Comparison of ENCODE assay signal across 12 mouse cellular contexts in genomic region chr5:132067750-132068739, GRCm38 (mm10).
DNase-seq lines count a peak whose midpoint lies in the region; ATAC-seq lines count a peak whose summit lies in the region.
"Had no signal": no experiment of that assay in that cellular context is flagged by ENCODE, and none has a peak within 500 bp of the region (broad histone marks: within the 10 kb centered on the region; RNA-seq: fewer than 3 reads in every experiment).

No protein-coding gene starts in this region.

- H3K9me3 ChIP-seq in kidney, embryonic 14.5 days (ENCODE audit: control insufficient read depth, low read length): no peaks in the 10 kb centered on the region
- H3K9me3 ChIP-seq in intestine, embryonic 16.5 days (ENCODE audit: control insufficient read depth, low read length): no peaks in the 10 kb centered on the region
- no peaks in the 10 kb centered on the region for H3K9me3 ChIP-seq in neural tube, embryonic 14.5 days (ENCODE audit: control insufficient read depth, low read length)
- H3K9me3 ChIP-seq: midbrain, embryonic 12.5 days had no signal

- no peak overlapping the region; the same call in 1 of the 2 replicates for H3K4me2 ChIP-seq in kidney, embryonic 14.5 days (replicated peaks; ENCODE audit: low read depth, low read length)
- H3K4me2 ChIP-seq in intestine, embryonic 16.5 days (ENCODE audit: low read depth, low read length): peak overlapping the region; percentile 6; the same call in 1 of the 2 replicates
- H3K4me2 ChIP-seq in neural tube, embryonic 14.5 days (ENCODE audit: low read depth, low read length): no peak overlapping the region
- H3K4me2 ChIP-seq: midbrain, embryonic 12.5 days had no signal

- WGBS in kidney, embryonic 14.5 days: 36% methylated on average over 10 of the region's 10 CpGs
- WGBS in intestine, embryonic 16.5 days: 47% methylated on average over 10 of the region's 10 CpGs
- 19% methylated on average over 10 of the region's 10 CpGs for WGBS in large intestine, adult 2 months
- 39% methylated on average over 10 of the region's 10 CpGs for WGBS in neural tube, embryonic 14.5 days

- no peaks in the 10 kb centered on the region for H3K27me3 ChIP-seq in kidney, embryonic 14.5 days (ENCODE audit: control insufficient read depth, insufficient read depth, low read length)
- no peaks in the 10 kb centered on the region for H3K27me3 ChIP-seq in intestine, embryonic 16.5 days (replicated peaks; ENCODE audit: control insufficient read depth, insufficient read depth, low read length)
- no peaks in the 10 kb centered on the region for H3K27me3 ChIP-seq in neural tube, embryonic 14.5 days (ENCODE audit: control insufficient read depth, insufficient read depth, low read length)

- no peak overlapping the region for H3K9ac ChIP-seq in kidney, embryonic 14.5 days (ENCODE audit: low read depth, low read length)
- no peak overlapping the region for H3K9ac ChIP-seq in intestine, embryonic 16.5 days (ENCODE audit: low read depth, low read length)
- no peak overlapping the region for H3K9ac ChIP-seq in neural tube, embryonic 14.5 days (replicated peaks; ENCODE audit: low read depth, low read length)
- H3K9ac ChIP-seq: midbrain, embryonic 12.5 days had no signal

- H3K36me3 ChIP-seq in kidney, embryonic 14.5 days (ENCODE audit: control insufficient read depth, insufficient read depth, low read length): no peaks in the 10 kb centered on the region
- H3K36me3 ChIP-seq in intestine, embryonic 16.5 days (ENCODE audit: control insufficient read depth, insufficient read depth, low read length): no peaks in the 10 kb centered on the region
- no peaks in the 10 kb centered on the region for H3K36me3 ChIP-seq in neural tube, embryonic 14.5 days (ENCODE audit: control insufficient read depth, insufficient read depth, low read length)
- H3K36me3 ChIP-seq: midbrain, embryonic 12.5 days had no signal

- ATAC-seq in kidney, embryonic 14.5 days (ENCODE audit: low FRiP score, low TSS enrichment): peak; percentile 78
- ATAC-seq in intestine, embryonic 16.5 days: peak; percentile 90
- ATAC-seq in neural tube, embryonic 14.5 days (ENCODE audit: low read depth): peak; percentile 90
- no peak for ATAC-seq in megakaryocyte-erythroid progenitor cell, adult 5-6 weeks (replicated peaks; ENCODE audit: low FRiP score, low TSS enrichment, poor library complexity, severe bottlenecking)
- ATAC-seq: CD4-positive, CD25-positive, alpha-beta regulatory T cell, adult 4 months; inflammation-experienced regulatory T-cells, adult 6 months had no signal

- DNase-seq in kidney, postnatal 25 days: no peak
- DNase-seq in large intestine, adult 2 months (ENCODE audit: low read depth, low spot score): peak; percentile 43
- no peak for DNase-seq in thymus, postnatal 14 days
- DNase-seq: cerebellum, postnatal 10 days; thymus, postnatal 36 days had no signal

- peaks cover 33% of the 10 kb centered on the region for H3K4me1 ChIP-seq in kidney, embryonic 14.5 days (ENCODE audit: control insufficient read depth, insufficient read depth, low read length)
- peaks cover 12% of the 10 kb centered on the region for H3K4me1 ChIP-seq in intestine, embryonic 16.5 days (ENCODE audit: control insufficient read depth, insufficient read depth, low read length)
- peaks cover 25% of the 10 kb centered on the region for H3K4me1 ChIP-seq in neural tube, embryonic 14.5 days (ENCODE audit: control insufficient read depth, insufficient read depth, low read length)

- no peak overlapping the region for H3K4me3 ChIP-seq in kidney, embryonic 14.5 days (ENCODE audit: low read length)
- H3K4me3 ChIP-seq in intestine, embryonic 16.5 days (ENCODE audit: low read length): no peak overlapping the region
- H3K4me3 ChIP-seq in neural tube, embryonic 14.5 days (ENCODE audit: low read depth, low read length): no peak overlapping the region
- H3K4me3 ChIP-seq: midbrain, embryonic 12.5 days had no signal

- 0 out of 2 replicates have a peak overlapping the region, but pooled peaks have one; percentile 14 for H3K27ac ChIP-seq in kidney, embryonic 14.5 days (ENCODE audit: low read depth, low read length)
- H3K27ac ChIP-seq in intestine, embryonic 16.5 days (ENCODE audit: low read length): peak overlapping the region; percentile 78
- H3K27ac ChIP-seq in neural tube, embryonic 14.5 days (ENCODE audit: low read depth, low read length): peak overlapping the region; percentile 34; the same call in 1 of the 2 replicates
- H3K27ac ChIP-seq: midbrain, embryonic 12.5 days had no signal

Comparison
In these comparisons a context has a peak if more than half of its experiments do, and no peak if none do; other contexts are left out.
1. H3K27ac ChIP-seq: peak in every context shown above with its lines; median percentile 78 in intestine, embryonic 16.5 days; 34 in neural tube, embryonic 14.5 days; 14 in kidney, embryonic 14.5 days.